Mouse (Mus musculus): ENCODE results near the gene Gif. TPM values are rescaled to one million over a fixed set of nuclear protein-coding genes. Genes with fewer than 3 reads are reported as not detected.

Gif gene
- polyA plus RNA-seq, 1 experiment from 2014 or later: not detected

GRCm38 (mm10) chr19:11804423-11804822 lies 57.1 kb downstream of the Gif start:
- Histone ChIP-seq H3K4me2 (replicated peaks) (no peak overlapping the region), H3K9me3 (no peaks in the 10 kb centered on the region), H3K27ac (replicated peaks) (no peak overlapping the region), H3K4me3 (no peak overlapping the region), H3K36me3 (no peaks in the 10 kb centered on the region), H3K9ac (replicated peaks) (no peak overlapping the region), H3K4me1 (no peaks in the 10 kb centered on the region), H3K27me3 (no peaks in the 10 kb centered on the region)
- no peak for ATAC-seq (replicated peaks)
- WGBS: 74% methylated on average over 1 of the region's 1 CpGs

- Histone ChIP-seq H3K4me3 (no peak overlapping the region), H3K27ac (replicated peaks) (no peak overlapping the region), H3K9me3 (no peaks in the 10 kb centered on the region), H3K27me3 (no peaks in the 10 kb centered on the region), H3K4me2 (replicated peaks) (no peak overlapping the region), H3K4me1 (no peaks in the 10 kb centered on the region), H3K9ac (replicated peaks) (no peak overlapping the region), H3K36me3 (no peaks in the 10 kb centered on the region)
- ATAC-seq (replicated peaks): no peak
- WGBS: 68% methylated on average over 2 of the region's 2 CpGs
Measured at GRCm38 (mm10) chr19:11807251-11807650, 59.9 kb downstream of the Gif start.

- H3K4me1 ChIP-seq: no peaks in the 10 kb centered on the region
- no peak overlapping the region for H3K4me3 ChIP-seq
- H3K36me3 ChIP-seq: no peaks in the 10 kb centered on the region
- ATAC-seq (replicated peaks): no peak
- no peak overlapping the region for H3K27ac ChIP-seq (replicated peaks)
- no peaks in the 10 kb centered on the region for H3K9me3 ChIP-seq
- 30% methylated on average over 6 of the region's 6 CpGs for WGBS
- H3K9ac ChIP-seq (replicated peaks): no peak overlapping the region
- H3K4me2 ChIP-seq (replicated peaks): no peak overlapping the region
- no peaks in the 10 kb centered on the region for H3K27me3 ChIP-seq
Measured at GRCm38 (mm10) chr19:11807822-11808221, 60.5 kb downstream of the Gif start.

GRCm38 (mm10) chr19:11808452-11808851 lies 61.1 kb downstream of the Gif start:
- Histone ChIP-seq H3K9ac (replicated peaks) (no peak overlapping the region), H3K36me3 (no peaks in the 10 kb centered on the region), H3K4me2 (replicated peaks) (no peak overlapping the region), H3K9me3 (no peaks in the 10 kb centered on the region), H3K27ac (replicated peaks) (no peak overlapping the region), H3K4me1 (no peaks in the 10 kb centered on the region), H3K27me3 (no peaks in the 10 kb centered on the region), H3K4me3 (no peak overlapping the region)
- 85% methylated on average over 2 of the region's 2 CpGs for WGBS
- no peak for ATAC-seq (replicated peaks)

- Histone ChIP-seq H3K4me2 (replicated peaks) (no peak overlapping the region), H3K9ac (replicated peaks) (no peak overlapping the region), H3K36me3 (no peaks in the 10 kb centered on the region), H3K27me3 (peaks cover 3% of the 10 kb centered on the region; the same call in 1 of the 2 replicates), H3K9me3 (no peaks in the 10 kb centered on the region), H3K4me1 (no peaks in the 10 kb centered on the region), H3K4me3 (no peak overlapping the region), H3K27ac (replicated peaks) (no peak overlapping the region)
- no peak for ATAC-seq (replicated peaks)
- 86% methylated on average over 5 of the region's 5 CpGs for WGBS
Measured at GRCm38 (mm10) chr19:11810003-11810758, 62.8 kb downstream of the Gif start.

GRCm38 (mm10) chr19:11810856-11811255 lies 63.5 kb downstream of the Gif start:
- Histone ChIP-seq H3K9me3 (no peaks in the 10 kb centered on the region), H3K27me3 (peaks cover 3% of the 10 kb centered on the region; the same call in 1 of the 2 replicates), H3K9ac (replicated peaks) (no peak overlapping the region), H3K4me3 (no peak overlapping the region), H3K36me3 (no peaks in the 10 kb centered on the region), H3K27ac (replicated peaks) (no peak overlapping the region), H3K4me2 (replicated peaks) (no peak overlapping the region), H3K4me1 (no peaks in the 10 kb centered on the region)
- no peak for ATAC-seq (replicated peaks)
- WGBS: 88% methylated on average over 1 of the region's 1 CpGs

GRCm38 (mm10) chr19:11811688-11812365 lies 64.5 kb downstream of the Gif start:
- H3K9me3 ChIP-seq: no peaks in the 10 kb centered on the region
- no peaks in the 10 kb centered on the region for H3K4me1 ChIP-seq
- peaks cover 3% of the 10 kb centered on the region for H3K27me3 ChIP-seq
- H3K36me3 ChIP-seq: no peaks in the 10 kb centered on the region
- ATAC-seq (replicated peaks): peak; percentile 93
- no peak overlapping the region for H3K27ac ChIP-seq (replicated peaks)
- no peak overlapping the region for H3K4me3 ChIP-seq
- H3K4me2 ChIP-seq (replicated peaks): no peak overlapping the region
- 33% methylated on average over 5 of the region's 5 CpGs for WGBS
- H3K9ac ChIP-seq (replicated peaks): no peak overlapping the region

Other genes starting within 250 kb of the Gif start
- 1.8 and 2.4 TPM in 2 replicates for gene Ms4a6b, start 231.0 kb upstream of the Gif start, polyA plus RNA-seq (2015; fragmentation: Nextera tagmentation; extraction: Ambion mirVana)
- not detected in 2 replicates for gene Ms4a4d, start 210.8 kb upstream of the Gif start, polyA plus RNA-seq (2015; fragmentation: Nextera tagmentation; extraction: Ambion mirVana)
- 1.9 and 2.0 TPM in 2 replicates for gene Ms4a6d, start 142.7 kb upstream of the Gif start, polyA plus RNA-seq (2015; fragmentation: Nextera tagmentation; extraction: Ambion mirVana)
- gene Ms4a2, start 123.8 kb upstream of the Gif start, polyA plus RNA-seq (2015; fragmentation: Nextera tagmentation; extraction: Ambion mirVana): not detected in 2 replicates
- gene Ms4a3, start 106.7 kb upstream of the Gif start, polyA plus RNA-seq (2015; fragmentation: Nextera tagmentation; extraction: Ambion mirVana): not detected in 2 replicates
- not detected in 2 replicates for gene Oosp2, start 87.0 kb upstream of the Gif start, polyA plus RNA-seq (2015; fragmentation: Nextera tagmentation; extraction: Ambion mirVana)
- gene Oosp1, start 56.4 kb upstream of the Gif start, polyA plus RNA-seq (2015; fragmentation: Nextera tagmentation; extraction: Ambion mirVana): not detected in 2 replicates
- gene Oosp3, start 50.5 kb upstream of the Gif start, polyA plus RNA-seq (2015; fragmentation: Nextera tagmentation; extraction: Ambion mirVana): not detected in 2 replicates
- gene Mrpl16, start 22.8 kb downstream of the Gif start, polyA plus RNA-seq (2015; fragmentation: Nextera tagmentation; extraction: Ambion mirVana): 39.9 and 42.9 TPM in 2 replicates
- gene Stx3, start 71.8 kb downstream of the Gif start, polyA plus RNA-seq (2015; fragmentation: Nextera tagmentation; extraction: Ambion mirVana): 11.8 and 13.2 TPM in 2 replicates
- gene Olfr1417, start 91.7 kb downstream of the Gif start, polyA plus RNA-seq (2015; fragmentation: Nextera tagmentation; extraction: Ambion mirVana): not detected in 2 replicates
- not detected in 2 replicates for gene Olfr1418, start 113.5 kb downstream of the Gif start, polyA plus RNA-seq (2015; fragmentation: Nextera tagmentation; extraction: Ambion mirVana)
- gene Olfr1419, start 127.6 kb downstream of the Gif start, polyA plus RNA-seq (2015; fragmentation: Nextera tagmentation; extraction: Ambion mirVana): not detected in 2 replicates
- gene Olfr1420, start 139.0 kb downstream of the Gif start, polyA plus RNA-seq (2015; fragmentation: Nextera tagmentation; extraction: Ambion mirVana): not detected in 2 replicates
- 18.2 and 18.8 TPM in 2 replicates for gene Patl1, start 164.8 kb downstream of the Gif start, polyA plus RNA-seq (2015; fragmentation: Nextera tagmentation; extraction: Ambion mirVana)
- 4.3 and 4.9 TPM in 2 replicates for gene Osbp, start 218.4 kb downstream of the Gif start, polyA plus RNA-seq (2015; fragmentation: Nextera tagmentation; extraction: Ambion mirVana)

All from forebrain, embryonic 15.5 days (tissue).